Mouse (Mus musculus) MEL (cell line): ENCODE data around the gene Tspan9. TPM values are rescaled to one million over a fixed set of nuclear protein-coding genes. Genes with fewer than 3 reads are reported as not detected.

ENCODE experiments used
- DNase-seq: peaks from one replicate; pipeline ENCODE4 v3.0.0; 2011; ENCODE audit warnings: low read depth, low spot score
- H3K27ac ChIP-seq: 2 replicates; pipeline ENCODE4 v1.5.1; 2012; ENCODE audit warnings: low read depth, mild to moderate bottlenecking, control low read depth, low read length, moderate library complexity; ENCODE audit not compliant: control insufficient read depth
- H3K27me3 ChIP-seq, 2 experiments: fragments of 150-350 bp in 1 of 2; sonication (generic) in 1 of 2; 2 replicates each; pipeline ENCODE4 v1.6.1; 2012; ENCODE audit warnings: low read length in 2 of 2, mild to moderate bottlenecking in 2 of 2, improper control_type of control experiment in 1 of 2, moderate library complexity in 1 of 2; ENCODE audit not compliant: insufficient read depth in 2 of 2, control insufficient read depth in 1 of 2
- H3K36me3 ChIP-seq, 2 experiments: 2 replicates each; pipeline ENCODE4 v1.6.1; 2012 to 2014; ENCODE audit warnings: low read length in 2 of 2, improper control_type of control experiment in 1 of 2, inconsistent platforms in 1 of 2, mild to moderate bottlenecking in 1 of 2; ENCODE audit not compliant: insufficient read depth in 2 of 2, control insufficient read depth in 1 of 2
- H3K4me1 ChIP-seq, 2 experiments: fragments of 150-350 bp in 1 of 2; sonication (generic) in 1 of 2; 2 replicates each; pipeline ENCODE4 v1.6.1; 2012; ENCODE audit warnings: low read length in 2 of 2, improper control_type of control experiment in 1 of 2, mild to moderate bottlenecking in 1 of 2; ENCODE audit not compliant: insufficient read depth in 2 of 2, control insufficient read depth in 1 of 2
- H3K4me3 ChIP-seq, 2 experiments: fragments of 150-350 bp in 1 of 2; sonication (generic) in 1 of 2; 2 replicates each; pipeline ENCODE4 v1.5.1; 2012; ENCODE audit warnings: low read depth in 2 of 2, low read length in 2 of 2, mild to moderate bottlenecking in 2 of 2, moderate library complexity in 2 of 2, control low read depth in 1 of 2, improper control_type of control experiment in 1 of 2; ENCODE audit not compliant: control insufficient read depth in 1 of 2, insufficient read depth in 1 of 2
- H3K79me2 ChIP-seq: 2 replicates; pipeline ENCODE4 v1.6.1; 2012; ENCODE audit warnings: mild to moderate bottlenecking, low read length, moderate library complexity; ENCODE audit not compliant: control insufficient read depth, poor library complexity, insufficient read depth
- H3K9ac ChIP-seq: 2 replicates; pipeline ENCODE4 v1.6.1; 2012; ENCODE audit warnings: low read depth, mild to moderate bottlenecking, control low read depth, low read length, moderate library complexity; ENCODE audit not compliant: control insufficient read depth, poor library complexity, severe bottlenecking
- H3K9me3 ChIP-seq: fragments of 150-350 bp; sonication (generic); replicated peaks from 2 replicates; pipeline ENCODE4 v1.6.1; 2012; ENCODE audit warnings: mild to moderate bottlenecking, low read length, improper control_type of control experiment, moderate library complexity; ENCODE audit not compliant: insufficient read depth
- CTCF ChIP-seq, 3 experiments: IDR thresholded peaks in 2 of 3; conservative IDR thresholded peaks in 1 of 3; 2 replicates each; pipeline ENCODE4 v1.5.1; 2011 to 2012; ENCODE audit warnings: low read length in 3 of 3, low read depth in 2 of 3, mild to moderate bottlenecking in 2 of 3, improper control_type of control experiment in 1 of 3, inconsistent platforms in 1 of 3, mixed read lengths in 1 of 3, moderate library complexity in 1 of 3; ENCODE audit not compliant: control insufficient read depth in 1 of 3, insufficient read depth in 1 of 3, poor library complexity in 1 of 3, severe bottlenecking in 1 of 3
- E2F4 ChIP-seq: IDR thresholded peaks from 2 replicates; pipeline ENCODE4 v1.6.1; 2011; ENCODE audit warnings: low read depth, low read length, improper control_type of control experiment, borderline replicate concordance
- ELF1 ChIP-seq: IDR thresholded peaks from 2 replicates; pipeline ENCODE4 v1.6.1; 2014; ENCODE audit warnings: low read depth, mild to moderate bottlenecking, inconsistent platforms, low read length, improper control_type of control experiment, moderate library complexity
- EP300 ChIP-seq, 2 experiments: IDR thresholded peaks; 2 replicates each; pipeline ENCODE4 v1.6.1; 2011; ENCODE audit warnings: improper control_type of control experiment in 2 of 2, low read length in 2 of 2, low read depth in 1 of 2, mild to moderate bottlenecking in 1 of 2
- ETS1 ChIP-seq: IDR thresholded peaks from 2 replicates; pipeline ENCODE4 v1.6.1; 2012; ENCODE audit warnings: low read depth, mild to moderate bottlenecking, inconsistent platforms, low read length, improper control_type of control experiment, moderate library complexity
- GABPA ChIP-seq: IDR thresholded peaks from 2 replicates; pipeline ENCODE4 v1.6.1; 2012; ENCODE audit warnings: low read depth, mild to moderate bottlenecking, inconsistent platforms, low read length, improper control_type of control experiment, moderate library complexity
- GATA1 ChIP-seq: IDR thresholded peaks from 2 replicates; pipeline ENCODE4 v1.6.1; 2011; ENCODE audit warnings: low read depth, low read length, improper control_type of control experiment
- HCFC1 ChIP-seq: IDR thresholded peaks from 2 replicates; pipeline ENCODE4 v1.6.1; 2012; ENCODE audit warnings: low read depth, mild to moderate bottlenecking, inconsistent platforms, low read length, improper control_type of control experiment, moderate library complexity
- JUND ChIP-seq: IDR thresholded peaks from 2 replicates; pipeline ENCODE4 v1.6.1; 2011; ENCODE audit warnings: low read depth, mild to moderate bottlenecking, improper control_type of control experiment, low read length
- MAX ChIP-seq: IDR thresholded peaks from 2 replicates; pipeline ENCODE4 v1.6.1; 2011; ENCODE audit warnings: low read length, improper control_type of control experiment
- MAZ ChIP-seq: IDR thresholded peaks from 2 replicates; pipeline ENCODE4 v1.6.1; 2012; ENCODE audit warnings: low read depth, mild to moderate bottlenecking, inconsistent platforms, low read length, improper control_type of control experiment
- MEF2A ChIP-seq: IDR thresholded peaks from 2 replicates; pipeline ENCODE4 v1.6.1; 2014; ENCODE audit warnings: low read depth, mild to moderate bottlenecking, inconsistent platforms, low read length, improper control_type of control experiment; ENCODE audit not compliant: poor library complexity, insufficient replicate concordance, severe bottlenecking; ENCODE audit errors: extremely low read depth
- MXI1 ChIP-seq: IDR thresholded peaks from 2 replicates; pipeline ENCODE4 v1.6.1; 2011; ENCODE audit warnings: mild to moderate bottlenecking, low read depth, low read length, improper control_type of control experiment
- MYB ChIP-seq: IDR thresholded peaks from 2 replicates; pipeline ENCODE4 v1.6.1; 2011; ENCODE audit warnings: mild to moderate bottlenecking, low read depth, low read length, improper control_type of control experiment
- MYC ChIP-seq: IDR thresholded peaks from 2 replicates; pipeline ENCODE4 v1.6.1; 2011; ENCODE audit warnings: low read depth, mild to moderate bottlenecking, low read length, improper control_type of control experiment, moderate library complexity
- NRF1 ChIP-seq: IDR thresholded peaks from 2 replicates; pipeline ENCODE4 v1.6.1; 2014; ENCODE audit warnings: low read depth, mild to moderate bottlenecking, inconsistent platforms, low read length, improper control_type of control experiment, moderate library complexity; ENCODE audit not compliant: poor library complexity, insufficient read depth, severe bottlenecking
- POLR2A ChIP-seq, 2 experiments: IDR thresholded peaks; 2 replicates each; pipeline ENCODE4 v1.6.1; 2011 to 2012; ENCODE audit warnings: low read length in 2 of 2, mild to moderate bottlenecking in 2 of 2, control low read depth in 1 of 2, improper control_type of control experiment in 1 of 2, low read depth in 1 of 2, moderate library complexity in 1 of 2; ENCODE audit not compliant: control insufficient read depth in 1 of 2, insufficient read depth in 1 of 2, poor library complexity in 1 of 2
- RAD21 ChIP-seq: IDR thresholded peaks from 2 replicates; pipeline ENCODE4 v1.6.1; 2011; ENCODE audit warnings: mild to moderate bottlenecking, low read depth, low read length, improper control_type of control experiment
- TBP ChIP-seq: IDR thresholded peaks from 2 replicates; pipeline ENCODE4 v1.8.0; 2011; ENCODE audit warnings: low read depth, low read length, improper control_type of control experiment
- UBTF ChIP-seq: IDR thresholded peaks from 2 replicates; pipeline ENCODE4 v1.6.1; 2012; ENCODE audit warnings: low read depth, mild to moderate bottlenecking, inconsistent platforms, low read length, improper control_type of control experiment, moderate library complexity, borderline replicate concordance; ENCODE audit not compliant: insufficient read depth
- polyA plus RNA-seq, 2 experiments: library from polyadenylated mRNA; stranded (reverse) in 1 of 2; unstranded in 1 of 2; fragments of >175 nt in 1 of 2; fragments of >200 nt in 1 of 2; gene quantifications; 2 replicates each; pipeline versions ENCODE4 v1.2.1 to v1.2.4; 2012; ENCODE audit warnings: low replicate concordance in 2 of 2, low read depth in 1 of 2; ENCODE audit not compliant: insufficient read length in 2 of 2, insufficient read depth in 1 of 2, missing spikeins in 1 of 2
- total RNA-seq: library from RNA; depleted of rRNA; stranded (reverse); fragments of 300-350 nt; gene quantifications from 2 replicates; pipeline ENCODE4 v1.2.3, GENCODE M21; 2012

The Tspan9 gene
- total and polyA plus RNA-seq, 3 experiments = 0.08 to 3.4 TPM; not detected in 1

DNA sequence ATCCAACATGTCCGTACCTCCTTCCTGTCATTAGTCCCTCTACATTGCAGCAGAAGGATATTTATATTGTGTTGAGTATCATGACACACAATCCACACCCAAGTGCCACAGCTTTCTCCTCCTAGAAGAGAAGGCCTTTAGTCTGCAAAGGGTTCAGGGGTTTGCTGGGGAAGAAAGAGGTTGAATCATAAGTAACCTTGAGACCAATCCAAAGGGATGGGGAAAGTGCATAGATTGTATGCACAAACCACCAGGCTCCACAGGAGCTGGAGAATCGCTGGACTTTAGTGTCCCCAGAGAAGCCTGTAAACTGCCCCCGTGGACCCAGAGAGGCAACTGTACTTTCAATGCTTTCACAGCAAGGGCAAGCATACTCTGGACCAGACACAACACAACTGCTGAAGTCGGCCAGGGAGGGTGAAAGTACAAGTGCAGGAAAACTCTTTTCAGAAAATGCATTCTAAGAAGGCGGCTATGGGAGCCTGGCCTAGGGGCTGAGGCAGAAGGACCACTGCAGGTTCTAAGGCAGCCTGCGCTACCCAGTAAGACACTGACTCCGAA is 24.6 kb downstream of the Tspan9 start:
- H3K36me3 ChIP-seq = no peaks in the 10 kb centered on the region
- no peak for DNase-seq
- no peak overlapping the region for H3K27ac ChIP-seq
- no peak for TF ChIP-seq GATA1
- no peak for TF ChIP-seq RAD21
- H3K27me3 ChIP-seq = no peaks in the 10 kb centered on the region
- H3K79me2 ChIP-seq = no peaks in the 10 kb centered on the region
- H3K4me1 ChIP-seq = no peaks in the 10 kb centered on the region
- no peaks in the 10 kb centered on the region for H3K9me3 ChIP-seq
- no peak overlapping the region for H3K9ac ChIP-seq
- H3K4me3 ChIP-seq = no peak overlapping the region

DNA sequence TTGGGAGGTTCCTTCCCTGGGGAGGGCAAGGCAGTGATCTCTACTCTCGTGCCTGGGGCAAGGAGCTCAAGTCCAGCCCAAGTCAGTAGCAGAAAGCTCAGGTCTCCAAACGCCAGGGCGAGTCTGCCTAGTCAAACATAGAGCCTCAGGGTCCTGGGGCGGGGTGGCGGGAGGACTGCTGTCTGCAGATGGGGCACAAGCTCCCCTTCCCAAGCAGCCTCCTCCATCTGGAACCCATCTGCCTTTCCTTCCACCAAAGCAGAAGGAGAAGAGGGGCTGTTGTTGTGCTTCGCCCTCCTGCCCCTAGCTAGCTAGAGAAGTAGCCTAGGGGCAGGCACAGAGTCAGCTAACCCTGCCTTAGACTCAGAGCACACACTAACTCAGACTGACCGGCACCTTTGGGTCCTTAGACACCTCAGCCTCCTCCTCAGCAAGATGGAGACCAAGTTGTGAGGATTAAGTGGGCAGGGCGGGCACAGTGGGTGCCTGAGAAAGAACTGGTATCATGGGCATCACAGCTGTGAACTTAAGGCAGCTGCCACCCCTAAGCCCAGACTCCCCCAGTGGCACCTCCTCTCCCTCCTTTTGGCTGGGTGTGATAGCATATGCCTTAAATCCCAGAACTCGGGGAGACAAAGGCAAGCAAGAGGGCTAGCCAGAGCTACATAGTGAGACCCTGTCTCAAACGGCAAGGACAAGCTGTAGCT is 26.4 kb downstream of the Tspan9 start:
- DNase-seq = no peak
- Histone ChIP-seq H3K36me3 (no peaks in the 10 kb centered on the region), H3K27me3 (no peaks in the 10 kb centered on the region), H3K27ac (no peak overlapping the region), H3K9me3 (no peaks in the 10 kb centered on the region), H3K4me1 (no peaks in the 10 kb centered on the region), H3K79me2 (no peaks in the 10 kb centered on the region), H3K9ac (no peak overlapping the region), H3K4me3 (no peak overlapping the region)
- TF ChIP-seq CTCF (IDR thresholded peaks at IDR 0.05 in 2 of 3, conservative IDR thresholded peaks at IDR 0.05 in 1 of 3; ENCODE audit: control insufficient read depth in 1 of 3, insufficient read depth in 1 of 3, low read depth in 2 of 3, low read length in 3 of 3, poor library complexity in 1 of 3, severe bottlenecking in 1 of 3) = no peak
- no peak for TF ChIP-seq GABPA
- TF ChIP-seq MYB = no peak
- no peak for TF ChIP-seq E2F4
- TF ChIP-seq ELF1 = no peak
- no peak for TF ChIP-seq MAX
- no peak for TF ChIP-seq POLR2A (IDR thresholded peaks at IDR 0.05; ENCODE audit: control insufficient read depth in 1 of 2, insufficient read depth in 1 of 2, low read depth in 1 of 2, low read length in 2 of 2, poor library complexity in 1 of 2)
- no peak for TF ChIP-seq GATA1
- no peak for TF ChIP-seq EP300 (IDR thresholded peaks at IDR 0.05; ENCODE audit: low read depth in 1 of 2, low read length in 2 of 2)
- no peak for TF ChIP-seq ETS1
- TF ChIP-seq JUND = no peak
- TF ChIP-seq UBTF = no peak
- no peak for TF ChIP-seq MYC
- TF ChIP-seq HCFC1 = no peak
- no peak for TF ChIP-seq TBP
- TF ChIP-seq MEF2A = no peak
- TF ChIP-seq NRF1 = no peak
- TF ChIP-seq MXI1 = no peak
- TF ChIP-seq MAZ = no peak
